Mouse (Mus musculus) erythroblast, embryonic 14.5 days (primary cell): Measurements from ENCODE around the gene Rnf208. TPM values are rescaled to one million over a fixed set of nuclear protein-coding genes. Genes with fewer than 3 reads are reported as not detected.
A peak's percentile ranks its signal among the peaks of the same experiment; 100 is the strongest.

Experiments used
- H3K27me3 ChIP-seq: 2 replicates; pipeline ENCODE4 v1.6.1; 2012; ENCODE audit warnings: inconsistent platforms; ENCODE audit not compliant: control insufficient read depth
- H3K36me3 ChIP-seq: 2 replicates; pipeline ENCODE4 v1.6.1; 2012; ENCODE audit warnings: mild to moderate bottlenecking, inconsistent platforms; ENCODE audit not compliant: control insufficient read depth
- H3K4me1 ChIP-seq: 2 replicates; pipeline ENCODE4 v1.6.1; 2012; ENCODE audit warnings: inconsistent platforms; ENCODE audit not compliant: control insufficient read depth
- H3K4me3 ChIP-seq: replicated peaks from 2 replicates; pipeline ENCODE3; 2012; ENCODE audit warnings: moderate library complexity, mild to moderate bottlenecking, inconsistent platforms
- H3K9me3 ChIP-seq: 2 replicates; pipeline ENCODE4 v1.6.1; 2012; ENCODE audit warnings: low read length, inconsistent platforms, mixed read lengths; ENCODE audit not compliant: control insufficient read depth
- GATA1 ChIP-seq: IDR thresholded peaks from 2 replicates; pipeline ENCODE4 v1.6.1; 2012; ENCODE audit warnings: low read length, inconsistent platforms, mixed read lengths
- TAL1 ChIP-seq: IDR thresholded peaks from 3 replicates; pipeline ENCODE4 v1.6.1; 2012; ENCODE audit warnings: low read length, inconsistent platforms, mixed read lengths
- polyA plus RNA-seq: library from polyadenylated mRNA; stranded (reverse); fragments of >175 nt; gene quantifications from 2 replicates; pipeline ENCODE4 v1.2.3, GENCODE M21; 2012

Gene Rnf208
- polyA plus RNA-seq, 1 experiment = 0.07 TPM

GRCm38 (mm10) chr2:25264851-25265250, 22.8 kb downstream of the Rnf208 start:
- peaks cover 32% of the 10 kb centered on the region for H3K36me3 ChIP-seq
- TF ChIP-seq TAL1 (no peak), GATA1 (no peak)
- no peak overlapping the region for H3K4me3 ChIP-seq
- H3K4me1 ChIP-seq = peaks cover 80% of the 10 kb centered on the region
- no peaks in the 10 kb centered on the region for H3K9me3 ChIP-seq
- H3K27me3 ChIP-seq = no peaks in the 10 kb centered on the region

GRCm38 (mm10) chr2:25265897-25266656, 24.0 kb downstream of the Rnf208 start:
- Histone ChIP-seq H3K9me3 (no peaks in the 10 kb centered on the region), H3K4me3 (peak overlapping the region; percentile 12), H3K27me3 (no peaks in the 10 kb centered on the region), H3K4me1 (peaks cover 92% of the 10 kb centered on the region), H3K36me3 (peaks cover 44% of the 10 kb centered on the region)
- TF ChIP-seq GATA1 (no peak), TAL1 (no peak)

GRCm38 (mm10) chr2:25266720-25267119, 24.7 kb downstream of the Rnf208 start:
- Histone ChIP-seq H3K9me3 (no peaks in the 10 kb centered on the region), H3K4me3 (peak overlapping the region; percentile 12), H3K27me3 (no peaks in the 10 kb centered on the region), H3K4me1 (peaks cover 93% of the 10 kb centered on the region), H3K36me3 (peaks cover 51% of the 10 kb centered on the region)
- TF ChIP-seq GATA1 (no peak), TAL1 (no peak)

GRCm38 (mm10) chr2:25267241-25267640, 25.2 kb downstream of the Rnf208 start:
- peaks cover 52% of the 10 kb centered on the region for H3K36me3 ChIP-seq
- peak overlapping the region; percentile 7 for H3K4me3 ChIP-seq
- no peaks in the 10 kb centered on the region for H3K27me3 ChIP-seq
- peaks cover 89% of the 10 kb centered on the region for H3K4me1 ChIP-seq
- no peaks in the 10 kb centered on the region for H3K9me3 ChIP-seq
- TF ChIP-seq TAL1 = no peak
- no peak for TF ChIP-seq GATA1

GRCm38 (mm10) chr2:25267746-25268309, 25.8 kb downstream of the Rnf208 start:
- Histone ChIP-seq H3K4me1 (peaks cover 89% of the 10 kb centered on the region), H3K4me3 (no peak overlapping the region)
- no peak for TF ChIP-seq TAL1
- no peak for TF ChIP-seq GATA1

GRCm38 (mm10) chr2:25271827-25272511, 29.9 kb downstream of the Rnf208 start, which contains the start of the genes Ssna1 and Anapc2:
Gene Ssna1 (minus strand): TSS chr2:25272438.
Gene Anapc2 (plus strand): TSS chr2:25272478.
- TF ChIP-seq GATA1 (no peak), TAL1 (no peak)
- no peaks in the 10 kb centered on the region for H3K9me3 ChIP-seq
- no peaks in the 10 kb centered on the region for H3K27me3 ChIP-seq
- peak within 1 kb of the TSS; percentile 84 for H3K4me3 ChIP-seq
- peaks cover 63% of the 10 kb centered on the region for H3K4me1 ChIP-seq
- H3K36me3 ChIP-seq = peaks cover 86% of the 10 kb centered on the region

More at GRCm38 (mm10) chr2:25267746-25268309, 25.8 kb downstream of the Rnf208 start:
- peaks cover 52% of the 10 kb centered on the region for H3K36me3 ChIP-seq
- H3K27me3 ChIP-seq = no peaks in the 10 kb centered on the region
- no peaks in the 10 kb centered on the region for H3K9me3 ChIP-seq

GRCm38 (mm10) chr2:25272515-25272914, 30.5 kb downstream of the Rnf208 start:
- H3K9me3 ChIP-seq = no peaks in the 10 kb centered on the region
- TF ChIP-seq TAL1 (no peak), GATA1 (no peak)

GRCm38 (mm10) chr2:25273010-25273409, 31.0 kb downstream of the Rnf208 start:
- Histone ChIP-seq H3K4me1 (peaks cover 53% of the 10 kb centered on the region), H3K27me3 (no peaks in the 10 kb centered on the region), H3K4me3 (peak overlapping the region; percentile 84), H3K9me3 (no peaks in the 10 kb centered on the region), H3K36me3 (peaks cover 86% of the 10 kb centered on the region)
- TF ChIP-seq GATA1 = no peak
- TF ChIP-seq TAL1 = no peak

More at GRCm38 (mm10) chr2:25272515-25272914, 30.5 kb downstream of the Rnf208 start:
- Histone ChIP-seq H3K4me3 (peak overlapping the region; percentile 84), H3K4me1 (peaks cover 58% of the 10 kb centered on the region), H3K27me3 (no peaks in the 10 kb centered on the region), H3K36me3 (peaks cover 86% of the 10 kb centered on the region)
